Mouse (Mus musculus) embryonic fibroblast, embryonic 13.5 days (primary cell): Measurements from ENCODE around the gene Ssbp2. TPM values are rescaled to one million over a fixed set of nuclear protein-coding genes. Genes with fewer than 3 reads are reported as not detected.

Experiments used
- H3K27ac ChIP-seq: 2 replicates; pipeline ENCODE4 v1.5.1; 2012; ENCODE audit warnings: low read length, control low read depth, inconsistent platforms; ENCODE audit not compliant: insufficient read depth
- H3K4me1 ChIP-seq: 2 replicates; pipeline ENCODE4 v1.6.1; 2011; ENCODE audit warnings: low read length; ENCODE audit not compliant: control insufficient read depth, insufficient read depth
- H3K4me3 ChIP-seq: 2 replicates; pipeline ENCODE4 v1.5.1; 2011; ENCODE audit warnings: mild to moderate bottlenecking, control low read depth, low read length; ENCODE audit not compliant: insufficient read depth
- CTCF ChIP-seq: IDR thresholded peaks from 2 replicates; pipeline ENCODE4 v1.5.1; 2011; ENCODE audit warnings: mild to moderate bottlenecking, control low read depth, low read length, moderate library complexity, borderline replicate concordance; ENCODE audit not compliant: insufficient read depth
- POLR2A ChIP-seq: IDR thresholded peaks from 2 replicates; pipeline ENCODE4 v1.6.1; 2011; ENCODE audit warnings: low read depth, mild to moderate bottlenecking, control low read depth, low read length, moderate library complexity
- polyA plus RNA-seq: library from polyadenylated mRNA; stranded (reverse); fragments of >200 nt; gene quantifications from 2 replicates; pipeline ENCODE4 v1.2.4, GENCODE M21; 2011; ENCODE audit warnings: low read depth; ENCODE audit not compliant: missing spikeins, insufficient read length

Ssbp2 gene
- polyA plus RNA-seq, 1 experiment = 57.2 TPM

DNA sequence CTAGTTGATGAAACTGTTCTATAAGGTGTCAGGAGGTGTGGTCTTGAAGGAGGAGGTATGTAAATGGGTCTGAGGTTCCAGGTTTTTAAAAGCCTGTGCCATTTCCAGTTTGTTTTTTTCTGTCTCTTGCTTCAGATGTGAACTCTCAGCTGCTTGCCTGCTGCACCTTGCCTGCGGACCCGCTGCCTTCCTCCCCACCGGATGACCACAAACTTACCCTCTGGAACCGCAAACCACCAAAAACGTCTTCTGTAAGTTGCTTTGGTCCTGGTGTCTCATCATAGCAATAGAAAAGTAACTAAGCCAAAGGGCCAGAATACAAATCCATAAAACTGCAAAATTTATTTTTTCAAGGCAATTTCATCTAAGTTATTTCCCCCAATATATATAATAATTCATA, 18.6 kb upstream of the Ssbp2 start:
- Histone ChIP-seq H3K27ac (no peak overlapping the region), H3K4me1 (no peaks in the 10 kb centered on the region), H3K4me3 (no peak overlapping the region)
- TF ChIP-seq CTCF (no peak), POLR2A (no peak)

DNA sequence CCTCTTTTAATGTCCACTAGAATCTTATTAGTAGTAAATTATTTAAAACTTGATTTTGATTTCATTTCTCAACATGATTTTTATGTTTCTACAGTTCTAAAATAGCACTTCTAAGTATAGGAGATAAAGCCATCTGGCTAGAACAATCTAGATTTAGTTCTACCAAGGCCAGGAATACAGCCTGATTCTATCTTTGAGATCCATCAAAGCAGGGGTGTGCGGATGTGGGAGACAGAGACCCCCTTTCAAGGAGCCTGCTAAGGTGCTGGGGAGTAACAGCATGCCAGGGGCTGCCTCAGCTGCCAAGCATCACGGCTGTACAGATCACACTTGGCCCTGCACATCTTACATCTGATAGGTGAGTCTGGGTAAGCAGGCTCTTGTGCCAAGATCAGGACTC, 13.4 kb upstream of the Ssbp2 start:
- Histone ChIP-seq H3K27ac (no peak overlapping the region), H3K4me3 (no peak overlapping the region), H3K4me1 (peaks cover 4% of the 10 kb centered on the region; the same call in 1 of the 2 replicates)
- TF ChIP-seq CTCF = no peak
- no peak for TF ChIP-seq POLR2A

DNA sequence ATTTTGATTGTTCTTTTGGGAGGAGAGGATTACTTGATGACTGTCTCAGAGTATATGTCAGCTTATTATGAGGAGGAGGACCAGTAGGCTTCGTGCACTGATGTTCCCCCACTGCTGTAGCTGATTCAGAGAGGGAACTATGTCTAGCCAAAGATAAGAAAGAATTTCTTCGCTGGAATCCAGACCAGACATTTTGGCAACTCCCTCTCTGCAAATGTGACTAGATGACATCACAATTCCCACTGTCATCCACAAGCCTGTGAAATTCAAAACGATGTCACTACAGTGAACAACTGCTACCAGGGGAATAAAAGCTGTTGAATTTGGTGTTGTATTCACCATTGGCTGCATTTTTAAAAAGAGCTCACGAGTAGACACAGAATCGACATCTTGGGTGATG, 11.1 kb upstream of the Ssbp2 start:
- Histone ChIP-seq H3K4me3 (no peak overlapping the region), H3K27ac (no peak overlapping the region), H3K4me1 (peaks cover 4% of the 10 kb centered on the region; the same call in 1 of the 2 replicates)
- TF ChIP-seq POLR2A (no peak), CTCF (no peak)

DNA sequence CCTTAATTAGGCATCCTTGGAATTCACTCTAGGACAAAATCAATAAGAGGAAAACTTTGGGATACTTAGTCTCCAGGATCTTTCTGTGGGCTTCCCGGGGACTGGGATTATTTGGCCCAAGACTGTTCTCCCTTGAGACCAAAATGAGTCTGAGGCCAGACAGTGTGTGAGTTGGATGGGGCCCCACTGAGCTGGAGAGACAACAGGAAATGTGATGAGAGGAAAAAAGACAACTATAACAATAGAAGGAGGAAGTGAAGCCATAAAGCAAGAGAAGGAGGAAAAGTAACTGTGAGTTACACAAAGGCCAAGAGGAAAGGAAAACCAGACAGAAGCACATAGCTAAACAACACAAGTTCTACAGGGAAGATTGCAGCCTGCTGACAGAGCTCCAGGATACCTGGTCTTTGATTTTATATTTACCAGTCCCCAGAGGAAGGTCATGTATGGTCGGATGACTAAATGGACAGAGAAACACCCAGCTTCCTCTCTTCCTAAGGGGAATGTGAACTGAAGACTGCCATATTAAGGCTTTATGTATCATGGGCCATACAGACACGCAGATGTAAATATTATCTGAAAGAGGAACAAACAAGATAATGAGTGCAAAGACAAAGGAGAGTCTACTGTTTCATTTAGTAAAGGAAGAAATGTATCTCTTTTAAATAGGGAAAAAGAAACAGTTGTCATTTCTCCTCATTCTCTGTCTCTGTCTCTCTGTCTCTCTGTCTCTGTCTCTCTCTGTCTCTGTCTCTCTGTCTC, 8.5 kb upstream of the Ssbp2 start:
- Histone ChIP-seq H3K4me3 (no peak overlapping the region), H3K4me1 (peaks cover 6% of the 10 kb centered on the region; the same call in 1 of the 2 replicates), H3K27ac (no peak overlapping the region)
- TF ChIP-seq CTCF = no peak
- TF ChIP-seq POLR2A = no peak

DNA sequence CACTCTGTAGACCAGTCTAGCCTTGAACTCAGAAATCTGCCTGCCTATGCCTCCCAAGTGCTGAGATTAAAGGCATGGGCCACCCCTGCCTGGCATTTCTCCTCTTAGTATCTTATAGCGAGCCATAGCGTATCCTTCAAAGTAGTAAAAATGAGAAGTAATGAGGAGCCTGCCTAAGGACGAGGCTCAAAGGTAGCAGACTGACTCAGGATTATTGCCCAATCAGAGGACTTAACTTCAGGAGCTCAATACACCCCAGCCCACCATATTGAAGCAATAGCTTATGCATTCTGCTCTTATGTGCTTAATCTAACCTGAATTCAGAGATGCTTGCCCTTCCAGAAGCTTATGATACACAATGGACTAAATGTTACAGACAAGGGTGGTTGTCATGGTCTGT, 7.8 kb upstream of the Ssbp2 start:
- TF ChIP-seq POLR2A (no peak), CTCF (no peak)
- Histone ChIP-seq H3K27ac (no peak overlapping the region), H3K4me1 (peaks cover 6% of the 10 kb centered on the region; the same call in 1 of the 2 replicates), H3K4me3 (no peak overlapping the region)

DNA sequence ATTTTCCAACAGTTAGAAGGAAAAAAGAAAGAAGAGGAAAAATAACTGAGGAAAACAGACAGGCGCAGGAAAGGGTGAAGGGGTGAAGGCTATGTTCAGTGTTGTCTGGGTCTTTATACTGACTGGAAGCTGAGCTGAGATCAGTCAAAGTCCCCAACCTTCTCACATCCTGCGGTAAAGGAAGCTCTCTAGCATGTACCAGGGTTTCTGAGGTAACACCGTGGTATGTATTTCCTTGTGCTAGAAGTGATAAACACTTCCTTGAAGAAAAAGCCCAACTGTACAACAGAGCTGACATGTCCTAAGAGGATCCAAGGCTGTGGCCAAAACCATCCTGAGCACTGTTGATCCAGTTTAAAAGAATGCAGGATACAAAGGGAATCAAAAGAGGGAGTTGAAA, 6.8 kb upstream of the Ssbp2 start:
- TF ChIP-seq POLR2A = no peak
- TF ChIP-seq CTCF = no peak
- peaks cover 6% of the 10 kb centered on the region; the same call in 1 of the 2 replicates for H3K4me1 ChIP-seq
- no peak overlapping the region for H3K4me3 ChIP-seq
- H3K27ac ChIP-seq = no peak overlapping the region

DNA sequence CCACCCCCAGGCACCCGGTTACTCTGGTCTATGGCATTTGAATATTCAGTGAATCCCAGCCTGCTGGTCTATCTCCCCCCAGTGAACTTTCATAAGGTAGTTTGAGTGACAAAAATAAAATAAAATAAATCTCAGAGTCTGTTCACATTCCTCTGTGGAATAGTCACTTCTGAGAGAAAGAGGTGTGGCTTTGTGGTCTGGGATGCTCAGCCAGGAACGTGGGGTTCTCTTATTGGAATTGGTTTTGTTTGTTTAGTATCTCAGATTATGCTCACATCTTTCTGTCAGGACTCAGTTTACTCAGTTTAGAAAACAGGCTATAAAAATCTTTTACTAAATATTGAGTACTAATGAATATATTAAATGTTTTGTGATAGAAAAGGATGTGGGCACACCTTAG, 4.0 kb upstream of the Ssbp2 start:
- TF ChIP-seq POLR2A (no peak), CTCF (no peak)
- Histone ChIP-seq H3K27ac (no peak overlapping the region), H3K4me1 (peaks cover 2% of the 10 kb centered on the region; the same call in 1 of the 2 replicates), H3K4me3 (no peak overlapping the region)

DNA sequence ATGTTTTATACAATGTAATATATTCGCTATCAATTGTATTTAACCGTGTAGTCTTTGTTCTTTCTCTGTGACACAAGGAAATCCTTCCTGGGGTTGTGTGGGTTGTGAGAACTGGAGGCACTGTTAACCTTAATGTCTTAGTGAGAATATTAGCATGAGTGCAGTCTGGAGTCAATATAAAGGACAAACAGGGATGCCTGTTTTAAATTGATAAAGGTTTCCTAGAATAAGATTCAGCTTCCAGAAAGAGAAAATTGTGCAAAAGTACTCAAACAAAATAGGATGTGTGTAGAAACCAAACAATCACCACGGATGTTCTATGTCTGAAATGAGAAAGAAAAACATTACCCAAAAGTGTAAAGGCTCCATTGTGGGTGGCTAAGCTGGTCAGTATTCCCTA, 3.3 kb upstream of the Ssbp2 start:
- no peak overlapping the region for H3K27ac ChIP-seq
- H3K4me3 ChIP-seq = no peak overlapping the region
- TF ChIP-seq CTCF (no peak), POLR2A (no peak)
- 0 out of 2 replicates have a peak, but pooled peaks cover 2% of the 10 kb centered on the region for H3K4me1 ChIP-seq

DNA sequence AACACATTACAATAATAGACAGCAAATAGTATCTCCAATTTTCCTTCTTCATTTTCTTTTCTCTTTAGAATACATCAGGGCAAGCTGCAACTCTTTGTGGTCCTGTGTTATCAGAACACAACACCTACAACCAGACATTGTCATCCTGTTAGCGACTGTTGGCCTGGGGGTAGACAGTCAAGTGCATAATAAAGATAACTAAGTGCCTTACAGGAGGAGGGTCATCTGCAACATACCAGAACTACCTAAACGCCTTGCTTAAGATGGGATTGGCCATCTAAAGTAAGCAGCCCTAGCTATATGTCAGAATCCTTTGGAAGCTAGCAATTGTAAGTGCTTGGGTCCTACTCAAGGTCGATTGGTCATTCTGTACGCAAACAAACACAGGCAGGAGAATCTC, 2.1 kb upstream of the Ssbp2 start:
- Histone ChIP-seq H3K4me3 (no peak overlapping the region), H3K4me1 (0 out of 2 replicates have a peak, but pooled peaks cover 2% of the 10 kb centered on the region), H3K27ac (no peak overlapping the region)
- TF ChIP-seq POLR2A = no peak
- no peak for TF ChIP-seq CTCF

DNA sequence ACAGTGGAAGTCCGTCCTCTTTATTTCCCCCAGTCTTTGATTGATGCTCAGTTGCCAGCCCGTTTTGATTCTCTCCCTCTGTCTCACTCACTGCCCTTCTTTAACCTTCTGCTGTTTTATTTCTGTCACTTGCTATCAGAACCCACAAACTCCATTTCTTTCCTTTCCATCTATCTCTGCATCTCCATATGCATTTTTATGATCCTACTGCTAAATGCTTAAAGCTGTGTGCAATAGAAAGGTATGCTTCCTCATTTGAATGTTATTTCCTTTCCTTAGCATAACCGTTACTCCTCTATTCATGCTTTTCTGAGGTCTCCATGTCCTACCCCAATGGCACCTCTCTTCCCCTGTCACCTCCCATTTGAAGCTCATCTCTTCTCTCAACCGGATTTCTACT, 594 bp upstream of the Ssbp2 start:
- TF ChIP-seq POLR2A (peak; percentile 25; the same call in 1 of the 2 replicates), CTCF (no peak)
- peak overlapping the region; percentile 96 for H3K27ac ChIP-seq
- no peak overlapping the region for H3K4me3 ChIP-seq
- H3K4me1 ChIP-seq = 0 out of 2 replicates have a peak, but pooled peaks cover 2% of the 10 kb centered on the region
